Mouse (Mus musculus) lung, adult 2 months (tissue): ENCODE data around the gene Cd72.

ENCODE experiments used
- CTCF ChIP-seq: fragments of 200-500 bp; IDR thresholded peaks from 2 replicates; pipeline ENCODE4 v1.5.1; 2011; ENCODE audit warnings: mild to moderate bottlenecking, low read length, control low read depth; ENCODE audit not compliant: insufficient read depth
- POLR2A ChIP-seq: fragments of 200-500 bp; IDR thresholded peaks from 2 replicates; pipeline ENCODE4 v1.6.1; 2011; ENCODE audit warnings: low read depth, mild to moderate bottlenecking, control low read depth, low read length, borderline replicate concordance; ENCODE audit errors: extremely low read depth

GRCm38 (mm10) chr4:43473636-43474035 lies 19.2 kb upstream of the Cd72 start:
- TF ChIP-seq CTCF, result no peak
- no peak for TF ChIP-seq POLR2A
